Mouse (Mus musculus): Measurements from ENCODE around the gene Psg27. TPM values are rescaled to one million over a fixed set of nuclear protein-coding genes. Genes with fewer than 3 reads are reported as not detected.

Gene Psg27
- total RNA-seq (2023), result not detected

DNA sequence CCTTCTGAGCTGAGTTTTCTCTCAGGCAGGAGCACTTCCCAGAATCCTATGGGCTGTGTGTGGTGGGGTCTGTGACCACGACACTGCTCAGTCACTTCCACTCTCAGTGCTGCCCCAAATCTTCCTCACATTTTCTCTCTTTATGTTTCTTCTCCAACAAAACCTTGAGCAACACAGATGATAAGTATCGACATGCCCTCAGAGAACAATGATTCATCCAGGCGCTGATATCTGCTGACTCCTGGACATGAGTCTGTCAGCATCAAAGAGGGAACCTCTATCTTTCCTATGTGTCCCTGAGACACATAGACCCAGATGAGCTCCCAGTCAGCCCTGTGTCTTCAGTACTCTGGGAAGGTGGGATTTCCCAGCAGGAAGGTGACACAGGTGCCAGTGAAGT lies at the start of gene Psg27:
Gene Psg27 (minus strand): TSS at position 101 of the 400 bp plus-strand sequence.

GRCm38 (mm10) chr7:18616401-18616800 lies 49.3 kb upstream of the Psg27 start, which contains the start of gene Psg23:
Gene Psg23 (minus strand): TSS chr7:18616501.

DNA sequence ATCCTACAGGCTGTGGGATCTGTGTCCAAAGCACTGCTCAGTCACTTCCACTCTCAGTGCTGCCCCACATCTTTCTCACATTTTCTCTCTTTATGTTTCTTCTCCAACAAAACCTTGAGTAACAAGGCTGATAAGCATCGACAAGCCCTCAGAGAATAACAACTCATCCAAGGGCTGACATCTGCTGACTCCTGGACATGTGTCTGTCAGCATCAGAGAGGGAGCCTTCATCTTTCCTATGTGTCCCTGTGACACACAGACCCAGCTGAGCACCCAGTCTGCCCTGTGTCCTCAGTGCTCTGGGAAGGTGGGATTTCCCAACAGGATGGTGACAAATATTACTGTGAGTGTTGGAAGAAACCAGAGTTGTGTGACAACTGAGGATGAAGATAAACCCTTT lies 34.9 kb downstream of the Psg27 start, which contains the start of gene Psg25:
Gene Psg25 (minus strand): TSS at position 101 of the 400 bp plus-strand sequence.

Other genes with a start within 250 kb of the Psg27 start
- not detected for gene Psg18, start 212.3 kb downstream of the Psg27 start, total RNA-seq (2023)
- not detected for gene Psg28, start 135.3 kb downstream of the Psg27 start, total RNA-seq (2023)
- gene Psg26, start 83.1 kb downstream of the Psg27 start, total RNA-seq (2023), result not detected
- gene Psg25, start 35.0 kb downstream of the Psg27 start, total RNA-seq (2023), result not detected
- gene Psg23, start 49.2 kb upstream of the Psg27 start, total RNA-seq (2023), result not detected
- gene Psg21, start 89.4 kb upstream of the Psg27 start, total RNA-seq (2023), result not detected
- not detected for gene Psg20, start 118.9 kb upstream of the Psg27 start, total RNA-seq (2023)
- not detected for gene Psg22, start 150.8 kb upstream of the Psg27 start, total RNA-seq (2023)
- not detected for gene Psg19, start 231.2 kb upstream of the Psg27 start, total RNA-seq (2023)